Mouse (Mus musculus) layer of hippocampus, postnatal 10 days (tissue): ENCODE data around the gene Gm8914. TPM values are rescaled to one million over a fixed set of nuclear protein-coding genes. Genes with fewer than 3 reads are reported as not detected.
"Not testable (repeated sequence)": the region's sequence is repeated elsewhere in the genome, so short reads cannot be mapped to it uniquely, and the experiment has no call there.

Source experiments
- DNase-seq, 2 experiments: peaks; one replicate each; pipeline ENCODE4 v3.0.0; 2021; ENCODE audit warnings: low spot score in 2 of 2
- long read RNA-seq: library from polyadenylated mRNA; stranded (forward); transcript quantifications from one replicate; pipeline ENCODE4 v2.0.0, GENCODE M21; 2023
- total RNA-seq, 2 experiments: library from RNA; stranded (reverse); gene quantifications; 2 replicates each; pipeline ENCODE4 v1.2.3; 2021

Gm8914 gene
- total RNA-seq, result not detected
- long read RNA-seq, result 0 reads

DNA sequence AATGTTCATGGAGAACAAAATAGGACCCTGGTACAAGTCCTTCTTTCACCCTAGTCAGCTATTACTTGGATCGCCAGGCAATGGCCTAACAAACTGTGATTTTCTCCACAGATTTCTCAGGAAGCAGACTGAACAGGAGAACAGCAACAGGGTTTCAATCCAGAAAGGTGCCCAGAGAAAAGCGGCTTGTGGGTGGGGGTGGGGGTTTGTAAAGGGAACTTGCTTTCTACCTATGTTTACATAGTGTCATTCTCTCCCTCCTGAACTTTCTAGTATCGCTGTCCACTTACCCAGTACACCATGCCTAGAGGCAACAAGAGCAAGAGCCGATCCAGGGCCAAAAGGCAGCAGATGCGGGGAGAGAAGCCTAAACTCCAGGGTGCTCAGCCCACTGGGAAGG, at the start of gene Gm8914:
TSS of gene Gm8914 (plus strand) at position 301 of the 400 bp plus-strand sequence.
- DNase-seq, result not testable (repeated sequence)

Other genes with a start within 250 kb of the Gm8914 start
- not detected for gene Mageb2, start 148.4 kb upstream of the Gm8914 start, total RNA-seq
- not detected for gene Gm5072, start 87.6 kb upstream of the Gm8914 start, total RNA-seq
- not detected for gene 1700084M14Rik, start 95.8 kb downstream of the Gm8914 start, total RNA-seq
- gene Gm14781, start 152.1 kb downstream of the Gm8914 start, total RNA-seq, result not detected